Mouse (Mus musculus) C2C12 (cell line): ENCODE data around the gene Gimap5.

Experiments
- CEBPB ChIP-seq: IDR thresholded peaks from one replicate; pipeline ENCODE4 v1.6.1; 2011; ENCODE audit warnings: low read depth, mild to moderate bottlenecking, control low read depth, moderate library complexity
- CTCF ChIP-seq: IDR thresholded peaks from one replicate; pipeline ENCODE4 v1.5.1; 2011; ENCODE audit not compliant: control insufficient read depth, insufficient read depth, insufficient read length
- MAX ChIP-seq: IDR thresholded peaks from one replicate; pipeline ENCODE4 v1.6.1; 2011; ENCODE audit warnings: mild to moderate bottlenecking, control low read depth
- MYOD1 ChIP-seq: IDR thresholded peaks from one replicate; pipeline ENCODE4 v1.6.1; 2011; ENCODE audit warnings: low read depth; ENCODE audit not compliant: control insufficient read depth, insufficient read length
- MYOG ChIP-seq: IDR thresholded peaks from one replicate; pipeline ENCODE4 v1.6.1; 2011; ENCODE audit not compliant: control insufficient read depth, insufficient read length; ENCODE audit errors: extremely low read depth
- USF1 ChIP-seq: IDR thresholded peaks from one replicate; pipeline ENCODE4 v1.6.1; 2011; ENCODE audit warnings: low read depth, mild to moderate bottlenecking, control low read depth, moderate library complexity

GRCm38 (mm10) chr6:48787867-48788266, 41.9 kb downstream of the Gimap5 start:
- TF ChIP-seq CTCF (no peak), MAX (no peak), MYOG (no peak), USF1 (no peak), MYOD1 (no peak), CEBPB (no peak)
